Mouse (Mus musculus) thymus, adult 2 months (tissue): ENCODE data around the gene Setd1b. TPM values are rescaled to one million over a fixed set of nuclear protein-coding genes. Genes with fewer than 3 reads are reported as not detected.

ENCODE experiments used
- DNase-seq: peaks from one replicate; pipeline ENCODE4 v3.0.0; 2021
- H3K27ac ChIP-seq: fragments of 200-500 bp; 2 replicates; pipeline ENCODE4 v1.5.1; 2012; ENCODE audit warnings: low read length, control low read depth; ENCODE audit not compliant: control insufficient read depth, insufficient read depth
- H3K27me3 ChIP-seq: fragments of 200-500 bp; 2 replicates; pipeline ENCODE4 v1.6.1; 2012; ENCODE audit warnings: mild to moderate bottlenecking, low read length, moderate library complexity, mixed read lengths; ENCODE audit not compliant: control insufficient read depth, insufficient read depth
- H3K36me3 ChIP-seq: fragments of 200-500 bp; 2 replicates; pipeline ENCODE4 v1.6.1; 2012; ENCODE audit warnings: mild to moderate bottlenecking, low read length, moderate library complexity; ENCODE audit not compliant: control insufficient read depth, insufficient read depth
- H3K4me1 ChIP-seq: fragments of 200-500 bp; replicated peaks from 2 replicates; pipeline ENCODE4 v1.6.1; 2012; ENCODE audit warnings: low read length; ENCODE audit not compliant: control insufficient read depth, insufficient read depth
- H3K4me3 ChIP-seq: fragments of 200-500 bp; 2 replicates; pipeline ENCODE4 v1.5.1; 2012; ENCODE audit warnings: mild to moderate bottlenecking, low read length, control low read depth, moderate library complexity; ENCODE audit not compliant: control insufficient read depth, insufficient read depth
- CTCF ChIP-seq: fragments of 200-500 bp; IDR thresholded peaks from 2 replicates; pipeline ENCODE4 v1.5.1; 2012; ENCODE audit warnings: mild to moderate bottlenecking, control low read depth, low read length, moderate library complexity, borderline replicate concordance; ENCODE audit not compliant: control insufficient read depth, poor library complexity, insufficient read depth; ENCODE audit errors: extremely low read depth
- POLR2A ChIP-seq: fragments of 200-500 bp; IDR thresholded peaks from 2 replicates; pipeline ENCODE4 v1.6.1; 2012; ENCODE audit warnings: mild to moderate bottlenecking, low read length, control low read depth, moderate library complexity; ENCODE audit not compliant: control insufficient read depth, poor library complexity, insufficient read depth; ENCODE audit errors: extremely low read depth
- WGBS: fragments of 180-500 bp; shearing (Covaris S2); methylation state at CpG from one replicate; pipeline ENCODE4 v1.1.7; 2018; 5-methylcytosine and 5-hydroxymethylcytosine counted together
- polyA plus RNA-seq: library from polyadenylated mRNA; depleted of rRNA; stranded (reverse); fragments of >200 nt; gene quantifications from 2 replicates; pipeline ENCODE4 v1.2.3, GENCODE M21; 2012

Setd1b gene
- polyA plus RNA-seq, 1 experiment: 45.5 TPM

GRCm38 (mm10) chr5:123181536-123181935 is 39.5 kb downstream of the Setd1b start:
- no peaks in the 10 kb centered on the region for H3K36me3 ChIP-seq
- H3K27me3 ChIP-seq: no peaks in the 10 kb centered on the region
- 95% methylated on average over 6 of the region's 6 CpGs for WGBS
- no peak overlapping the region for H3K27ac ChIP-seq
- H3K4me1 ChIP-seq: no peaks in the 10 kb centered on the region
- H3K4me3 ChIP-seq: no peak overlapping the region
- DNase-seq: no peak
- TF ChIP-seq CTCF (no peak), POLR2A (no peak)

- WGBS: 90% methylated on average over 10 of the region's 10 CpGs
- no peak for TF ChIP-seq POLR2A
- Histone ChIP-seq H3K36me3 (no peaks in the 10 kb centered on the region), H3K27ac (no peak within 1 kb of the TSS), H3K27me3 (no peaks in the 10 kb centered on the region), H3K4me1 (no peaks in the 10 kb centered on the region), H3K4me3 (no peak within 1 kb of the TSS)
- DNase-seq: no peak
Measured at GRCm38 (mm10) chr5:123182651-123183050, 40.7 kb downstream of the Setd1b start, which contains the start of gene Hpd. Gene Hpd (minus strand): TSS chr5:123182727.

- H3K4me1 ChIP-seq: no peaks in the 10 kb centered on the region
- WGBS: 93% methylated on average over 6 of the region's 6 CpGs
- no peaks in the 10 kb centered on the region for H3K36me3 ChIP-seq
- no peak for DNase-seq
- H3K27me3 ChIP-seq: no peaks in the 10 kb centered on the region
- H3K27ac ChIP-seq: no peak overlapping the region
- TF ChIP-seq POLR2A (no peak), CTCF (no peak)
- no peak overlapping the region for H3K4me3 ChIP-seq
Measured at GRCm38 (mm10) chr5:123185966-123186365, 44.0 kb downstream of the Setd1b start.

- 96% methylated on average over 3 of the region's 3 CpGs for WGBS
- no peaks in the 10 kb centered on the region for H3K27me3 ChIP-seq
- no peak for DNase-seq
- TF ChIP-seq CTCF (no peak), POLR2A (no peak)
- H3K4me3 ChIP-seq: no peak overlapping the region
- H3K4me1 ChIP-seq: no peaks in the 10 kb centered on the region
- no peak overlapping the region for H3K27ac ChIP-seq
- no peaks in the 10 kb centered on the region for H3K36me3 ChIP-seq
Measured at GRCm38 (mm10) chr5:123187306-123187705, 45.3 kb downstream of the Setd1b start.

GRCm38 (mm10) chr5:123190912-123191311 is 48.9 kb downstream of the Setd1b start:
- 90% methylated on average over 3 of the region's 3 CpGs for WGBS

GRCm38 (mm10) chr5:123191427-123191826 is 49.4 kb downstream of the Setd1b start:
- Histone ChIP-seq H3K27me3 (no peaks in the 10 kb centered on the region), H3K4me3 (no peak overlapping the region), H3K4me1 (no peaks in the 10 kb centered on the region), H3K36me3 (no peaks in the 10 kb centered on the region), H3K27ac (no peak overlapping the region)
- DNase-seq: no peak
- WGBS: 56% methylated on average over 6 of the region's 6 CpGs
- no peak for TF ChIP-seq CTCF
- TF ChIP-seq POLR2A: no peak

More at GRCm38 (mm10) chr5:123190912-123191311, 48.9 kb downstream of the Setd1b start:
- no peak overlapping the region for H3K27ac ChIP-seq
- no peaks in the 10 kb centered on the region for H3K27me3 ChIP-seq
- DNase-seq: no peak
- H3K4me3 ChIP-seq: no peak overlapping the region
- TF ChIP-seq POLR2A (no peak), CTCF (no peak)
- H3K36me3 ChIP-seq: no peaks in the 10 kb centered on the region
- H3K4me1 ChIP-seq: no peaks in the 10 kb centered on the region

- no peaks in the 10 kb centered on the region for H3K4me1 ChIP-seq
- TF ChIP-seq POLR2A: no peak
- TF ChIP-seq CTCF: no peak
- WGBS: 60% methylated on average over 9 of the region's 9 CpGs
- H3K27ac ChIP-seq: no peak overlapping the region
- no peaks in the 10 kb centered on the region for H3K27me3 ChIP-seq
- H3K4me3 ChIP-seq: no peak overlapping the region
- H3K36me3 ChIP-seq: no peaks in the 10 kb centered on the region
- no peak for DNase-seq
Measured at GRCm38 (mm10) chr5:123192606-123193150, 50.7 kb downstream of the Setd1b start.
